Mouse (Mus musculus) kidney, postnatal 4 days (tissue): ENCODE data around the gene Adora3.

Experiments used
- DNase-seq, 2 experiments: peaks; one replicate each; pipeline ENCODE4 v3.0.0; 2021; ENCODE audit warnings: mixed read lengths in 2 of 2

The Adora3 gene

DNA sequence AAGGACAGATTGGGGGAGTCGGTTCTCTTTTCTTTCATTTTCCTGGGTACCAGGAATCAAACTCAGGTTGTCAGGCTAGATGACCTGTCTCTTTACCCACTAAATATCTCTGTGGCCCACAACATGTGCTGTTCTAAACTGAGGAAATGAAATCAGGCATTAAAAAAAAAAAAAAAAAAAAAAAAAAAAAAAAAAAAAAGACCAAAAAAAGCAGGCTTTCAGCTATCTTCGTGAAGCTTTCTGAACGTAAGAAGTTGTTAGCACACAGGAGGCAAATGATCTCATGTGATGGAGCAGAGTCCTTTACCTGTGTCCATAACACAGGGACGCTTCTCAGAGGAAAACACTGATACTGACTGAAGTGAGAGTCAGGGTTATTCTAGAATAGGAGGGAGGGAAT is 65.5 kb downstream of the Adora3 start:
- DNase-seq = no peak

DNA sequence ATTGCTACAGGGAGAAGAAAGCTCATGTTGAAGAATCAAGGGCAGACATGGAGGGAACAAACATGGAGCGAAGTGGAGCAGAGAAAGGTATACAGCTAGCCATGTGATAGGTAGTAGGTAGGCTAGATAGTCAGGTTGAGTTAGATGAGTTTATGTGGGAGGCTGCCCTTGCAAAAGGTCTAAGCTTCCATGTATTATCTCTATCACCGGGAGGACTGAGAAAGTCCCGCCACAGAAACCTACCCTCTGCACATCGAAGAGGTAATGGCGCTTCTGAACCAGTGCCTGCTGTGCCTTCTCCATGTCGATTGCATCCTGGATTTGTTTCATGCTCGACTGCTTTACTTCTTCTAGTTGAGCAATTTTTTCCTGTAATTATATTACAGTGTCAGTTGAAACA is 80.7 kb downstream of the Adora3 start:
- DNase-seq = no peak

- DNase-seq = no peak
These were observed 86.6 kb downstream of the Adora3 start for GRCm38 (mm10) chr3:105957235-105957634.

GRCm38 (mm10) chr3:105958204-105958603 is 87.5 kb downstream of the Adora3 start:
- no peak for DNase-seq
